ENCODE assay signal across 9 mouse cellular contexts in the genomic region with DNA sequence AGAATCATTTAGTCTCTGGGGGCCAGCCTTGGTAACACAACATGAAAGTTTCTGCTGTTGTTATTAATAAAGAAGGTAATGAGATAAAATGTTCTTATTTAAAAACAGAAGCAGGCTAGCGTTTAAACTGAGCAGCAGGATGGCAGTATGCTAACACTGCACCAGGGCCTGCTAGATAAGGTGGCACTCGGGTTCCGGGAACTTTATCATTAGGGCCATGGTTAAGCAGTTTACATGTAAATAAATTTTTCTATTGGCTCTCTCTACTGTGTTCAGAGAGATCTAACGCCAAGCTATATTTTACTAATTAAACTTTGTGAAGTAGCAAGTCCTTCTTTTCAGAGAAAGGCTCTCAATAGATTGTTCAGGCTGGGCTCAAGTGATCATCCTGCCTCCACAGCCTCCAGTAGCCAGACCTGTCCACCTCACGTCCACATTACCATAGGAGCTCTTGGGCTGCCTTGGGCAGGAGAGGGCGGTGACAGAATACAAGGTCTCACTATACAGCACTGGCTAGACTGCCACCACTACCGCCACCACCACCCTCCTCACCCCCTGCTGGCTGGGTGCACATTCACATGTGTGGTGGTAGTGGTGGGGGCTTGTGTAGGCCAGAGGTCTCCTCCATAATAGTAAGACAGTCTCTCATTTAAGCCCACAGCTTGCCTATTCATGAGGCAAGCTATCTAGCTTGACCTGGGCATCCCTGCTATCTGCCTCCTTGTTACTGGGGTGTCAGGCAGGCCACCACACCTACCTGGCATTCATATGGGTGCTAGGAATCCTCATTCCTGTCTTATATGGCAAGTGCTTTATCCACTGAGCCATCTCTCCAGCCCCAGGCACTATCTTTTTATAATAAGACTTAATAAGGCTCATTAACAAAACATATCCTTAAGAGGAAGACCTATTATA. TPM values are rescaled to one million over a fixed set of nuclear protein-coding genes. Genes with fewer than 3 reads are reported as not detected.
A peak's percentile ranks its signal among the peaks of the same experiment; 100 is the strongest.
DNase-seq lines count a peak whose midpoint lies in the region; ATAC-seq and TF ChIP-seq lines count a peak whose summit lies in the region.
"Had no signal": no experiment of that assay in that cellular context is flagged by ENCODE, and none has a peak within 500 bp of the region (broad histone marks: within the 10 kb centered on the region; RNA-seq: fewer than 3 reads in every experiment).

No protein-coding gene starts in this region.

- H3K9me3 ChIP-seq in heart, embryonic 14.5 days (ENCODE audit: control insufficient read depth, low read length): no peaks in the 10 kb centered on the region
- no peaks in the 10 kb centered on the region for H3K9me3 ChIP-seq in hindbrain, embryonic 16.5 days (ENCODE audit: control insufficient read depth, low read length)
- H3K9me3 ChIP-seq in midbrain, embryonic 15.5 days: no peaks in the 10 kb centered on the region

- TF ChIP-seq CTCF in thymus, adult 2 months (IDR thresholded peaks at IDR 0.05; ENCODE audit: borderline replicate concordance, control insufficient read depth, extremely low read depth, insufficient read depth, low read length, poor library complexity): no peak

- WGBS in heart, embryonic 14.5 days: 55% methylated on average over 7 of the region's 7 CpGs
- WGBS in hindbrain, embryonic 16.5 days: 73% methylated on average over 7 of the region's 7 CpGs
- WGBS in midbrain, embryonic 15.5 days: 79% methylated on average over 7 of the region's 7 CpGs
- 97% methylated on average over 7 of the region's 7 CpGs for WGBS in thymus, adult 2 months

- H3K36me3 ChIP-seq in heart, embryonic 14.5 days (ENCODE audit: control insufficient read depth, insufficient read depth, low read length): no peaks in the 10 kb centered on the region
- H3K36me3 ChIP-seq in hindbrain, embryonic 16.5 days (ENCODE audit: control insufficient read depth, insufficient read depth, low read length): no peaks in the 10 kb centered on the region
- no peaks in the 10 kb centered on the region for H3K36me3 ChIP-seq in midbrain, embryonic 15.5 days (replicated peaks)
- no peaks in the 10 kb centered on the region for H3K36me3 ChIP-seq in thymus, adult 2 months (ENCODE audit: control insufficient read depth, insufficient read depth, low read length)

- intact Hi-C loops in heart, postnatal 14 days (cut with DNase I): no loop called here

- H3K4me1 ChIP-seq in heart, embryonic 14.5 days (ENCODE audit: control insufficient read depth in 2 of 2, insufficient read depth in 2 of 2, low read length in 2 of 2): peaks cover 17 to 48% of the 10 kb centered on the region in 2 experiments
- peaks cover 7% of the 10 kb centered on the region for H3K4me1 ChIP-seq in hindbrain, embryonic 16.5 days (ENCODE audit: control insufficient read depth, insufficient read depth, low read depth, low read length)
- peaks cover 25% of the 10 kb centered on the region for H3K4me1 ChIP-seq in midbrain, embryonic 15.5 days
- H3K4me1 ChIP-seq in thymus, adult 2 months (replicated peaks; ENCODE audit: control insufficient read depth, insufficient read depth, low read length): peaks cover 4% of the 10 kb centered on the region; the same call in 1 of the 2 replicates

- no peak for DNase-seq in heart, postnatal 14 days
- peak; percentile 75 for DNase-seq in c-Kit-negative CD71-positive TER-119-positive erythroid progenitor cells, embryonic 14.5 days (ENCODE audit: low read depth, low spot score)
- DNase-seq in adrenal gland, postnatal 36 days: no peak
- no peak for DNase-seq in thymus, adult 2 months
- no peak for DNase-seq in ovary, postnatal 36 days (ENCODE audit: low spot score)

- H3K4me2 ChIP-seq in heart, embryonic 14.5 days (ENCODE audit: low read length): peak overlapping the region; percentile 64; the same call in 1 of the 2 replicates
- no peak overlapping the region for H3K4me2 ChIP-seq in hindbrain, embryonic 16.5 days (ENCODE audit: low read length)
- no peak overlapping the region for H3K4me2 ChIP-seq in midbrain, embryonic 15.5 days

- no peaks in the 10 kb centered on the region for H3K27me3 ChIP-seq in heart, embryonic 14.5 days (ENCODE audit: control insufficient read depth, insufficient read depth, low read length)
- H3K27me3 ChIP-seq in hindbrain, embryonic 16.5 days (replicated peaks; ENCODE audit: control insufficient read depth, insufficient read depth, low read length): no peaks in the 10 kb centered on the region
- H3K27me3 ChIP-seq in midbrain, embryonic 15.5 days (replicated peaks): no peaks in the 10 kb centered on the region
- no peaks in the 10 kb centered on the region for H3K27me3 ChIP-seq in thymus, adult 2 months (ENCODE audit: control insufficient read depth, insufficient read depth, low read length)

- no peak overlapping the region for H3K9ac ChIP-seq in heart, embryonic 14.5 days (ENCODE audit: low read length)
- H3K9ac ChIP-seq in hindbrain, embryonic 16.5 days (ENCODE audit: low read depth, low read length): no peak overlapping the region
- H3K9ac ChIP-seq in midbrain, embryonic 15.5 days: no peak overlapping the region

- TF ChIP-seq POLR2A in thymus, adult 2 months (IDR thresholded peaks at IDR 0.05; ENCODE audit: control insufficient read depth, extremely low read depth, insufficient read depth, low read length, poor library complexity): no peak

- H3K27ac ChIP-seq in heart, embryonic 14.5 days (replicated peaks in 1 of 2; ENCODE audit: control insufficient read depth in 1 of 2, insufficient read depth in 1 of 2, low read depth in 2 of 2, low read length in 2 of 2): 0 out of 4 replicates have a peak overlapping the region, but pooled peaks of 1 of the 2 experiments have one; percentile 12
- H3K27ac ChIP-seq in hindbrain, embryonic 16.5 days (ENCODE audit: low read depth, low read length): no peak overlapping the region
- no peak overlapping the region for H3K27ac ChIP-seq in midbrain, embryonic 15.5 days
- no peak overlapping the region for H3K27ac ChIP-seq in thymus, adult 2 months (ENCODE audit: control insufficient read depth, insufficient read depth, low read length)

- no peak for ATAC-seq in heart, embryonic 14.5 days (ENCODE audit: insufficient number of reproducible peaks, insufficient read depth, low FRiP score, low read depth)
- ATAC-seq in hindbrain, embryonic 16.5 days: peak; percentile 18; the same call in 1 of the 2 replicates
- ATAC-seq in midbrain, embryonic 15.5 days (replicated peaks): 0 out of 2 replicates have a peak, but pooled peaks have one; percentile 18

- H3K4me3 ChIP-seq in heart, embryonic 14.5 days (ENCODE audit: control insufficient read depth in 1 of 2, insufficient read depth in 1 of 2, low read depth in 1 of 2, low read length in 2 of 2): no peak overlapping the region
- H3K4me3 ChIP-seq in hindbrain, embryonic 16.5 days (ENCODE audit: low read length): no peak overlapping the region
- H3K4me3 ChIP-seq in midbrain, embryonic 15.5 days: no peak overlapping the region
- H3K4me3 ChIP-seq in thymus, adult 2 months (ENCODE audit: control insufficient read depth, insufficient read depth, low read length): no peak overlapping the region

RNA-seq across cellular contexts. Expression of gene Nt5c3, which starts 20.9 kb away (rescaled TPM):
- polyA plus RNA-seq in heart, embryonic 14.5 days (2014; fragmentation: Nextera tagmentation; extraction: Ambion mirVana): 72.8 and 74.8 TPM in 2 replicates
- total RNA-seq in heart, postnatal 14 days (2021): 10 to 100 TPM; 69.8 to 74.9 TPM
- 150 and 161 TPM in 2 replicates for polyA plus RNA-seq in hindbrain, embryonic 16.5 days (2015; fragmentation: Nextera tagmentation; extraction: Ambion mirVana)
- 163 and 169 TPM in 2 replicates for polyA plus RNA-seq in midbrain, embryonic 15.5 days (2015; fragmentation: Nextera tagmentation; extraction: Ambion mirVana)
- total RNA-seq in adrenal gland, postnatal 36 days (2021): 10 to 100 TPM; 23.8 to 24.1 TPM
- 9.5 and 9.6 TPM in 2 replicates for polyA plus RNA-seq in thymus, adult 2 months (2012; rRNA removed)

RNA-seq across cellular contexts. Expression of gene Vmn1r4, which starts 21.0 kb away (rescaled TPM):
- 0.09 and 0.19 TPM in 2 replicates for polyA plus RNA-seq in heart, embryonic 14.5 days (2014; fragmentation: Nextera tagmentation; extraction: Ambion mirVana)
- under 1 TPM; 0.10 to 0.12 TPM for total RNA-seq in heart, postnatal 14 days (2021)
- 0.37 and 0.69 TPM in 2 replicates for polyA plus RNA-seq in hindbrain, embryonic 16.5 days (2015; fragmentation: Nextera tagmentation; extraction: Ambion mirVana)
- polyA plus RNA-seq in midbrain, embryonic 15.5 days (2015; fragmentation: Nextera tagmentation; extraction: Ambion mirVana): 0.50 and 0.61 TPM in 2 replicates
- total RNA-seq in adrenal gland, postnatal 36 days (2021): under 1 TPM; 0.20 to 0.40 TPM
- 0.05 and 0.18 TPM in 2 replicates for polyA plus RNA-seq in thymus, adult 2 months (2012; rRNA removed)
- polyA plus RNA-seq: inflammation-experienced regulatory T-cells, adult 6 months had no signal
